Mouse (Mus musculus) midbrain, embryonic 16.5 days (tissue): ENCODE measurements around the gene Dynlt1b. TPM values are rescaled to one million over a fixed set of nuclear protein-coding genes. Genes with fewer than 3 reads are reported as not detected.
"Not testable (repeated sequence)": the region's sequence is repeated elsewhere in the genome, so short reads cannot be mapped to it uniquely, and the experiment has no call there.

Source experiments
- ATAC-seq: fragments of 200-750 bp; cut with Nextera tagmentation; 2 replicates; pipeline ENCODE4 v1.8.0; 2017; ENCODE audit warnings: moderate TSS enrichment
- H3K27ac ChIP-seq: fragments of 300-500 bp; sonication (generic); 2 replicates; pipeline ENCODE4 v1.5.1; 2014; ENCODE audit warnings: mild to moderate bottlenecking, low read length, mixed read lengths
- H3K27me3 ChIP-seq: fragments of 300-500 bp; sonication (generic); 2 replicates; pipeline ENCODE4 v1.6.1; 2014; ENCODE audit warnings: low read depth, low read length, mixed read lengths; ENCODE audit not compliant: control insufficient read depth, insufficient read depth
- H3K36me3 ChIP-seq: fragments of 300-500 bp; sonication (generic); 2 replicates; pipeline ENCODE4 v1.6.1; 2014; ENCODE audit warnings: mild to moderate bottlenecking, low read length, moderate library complexity, mixed read lengths; ENCODE audit not compliant: control insufficient read depth, insufficient read depth
- H3K4me1 ChIP-seq: fragments of 300-500 bp; sonication (generic); 2 replicates; pipeline ENCODE4 v1.6.1; 2014; ENCODE audit warnings: mild to moderate bottlenecking, low read length, mixed read lengths; ENCODE audit not compliant: control insufficient read depth, insufficient read depth
- H3K4me2 ChIP-seq: fragments of 300-500 bp; sonication (generic); 2 replicates; pipeline ENCODE4 v1.6.1; 2014; ENCODE audit warnings: mild to moderate bottlenecking, low read length, mixed read lengths
- H3K4me3 ChIP-seq: fragments of 300-500 bp; sonication (generic); 2 replicates; pipeline ENCODE4 v1.5.1; 2014; ENCODE audit warnings: low read depth, mild to moderate bottlenecking, low read length, moderate library complexity, mixed read lengths
- H3K9ac ChIP-seq: fragments of 300-500 bp; sonication (generic); 2 replicates; pipeline ENCODE4 v1.6.1; 2014; ENCODE audit warnings: low read depth, low read length, mixed read lengths
- H3K9me3 ChIP-seq: fragments of 300-500 bp; sonication (generic); replicated peaks from 2 replicates; pipeline ENCODE4 v1.6.1; 2014; ENCODE audit warnings: mild to moderate bottlenecking, low read length, mixed read lengths; ENCODE audit not compliant: control insufficient read depth, poor library complexity, severe bottlenecking
- WGBS: fragments of 180-500 bp; shearing (Covaris S2); extraction: QIAGEN DNeasy Blood & Tissue Kit; methylation state at CpG from one replicate; pipeline ENCODE4 v1.1.7; 2014; 5-methylcytosine and 5-hydroxymethylcytosine counted together
- polyA plus RNA-seq: library from polyadenylated mRNA; unstranded; fragments of >200 nt; fragmentation: Nextera tagmentation; extraction: Ambion mirVana; gene quantifications from 2 replicates; pipeline ENCODE4 v1.2.1, GENCODE M21; 2015

Gene Dynlt1b
- polyA plus RNA-seq, 1 experiment from 2014 or later, result 1,051 TPM

GRCm38 (mm10) chr17:6451205-6451604 lies 21.3 kb downstream of the Dynlt1b start:
- H3K9me3 ChIP-seq, result not testable (repeated sequence)

DNA sequence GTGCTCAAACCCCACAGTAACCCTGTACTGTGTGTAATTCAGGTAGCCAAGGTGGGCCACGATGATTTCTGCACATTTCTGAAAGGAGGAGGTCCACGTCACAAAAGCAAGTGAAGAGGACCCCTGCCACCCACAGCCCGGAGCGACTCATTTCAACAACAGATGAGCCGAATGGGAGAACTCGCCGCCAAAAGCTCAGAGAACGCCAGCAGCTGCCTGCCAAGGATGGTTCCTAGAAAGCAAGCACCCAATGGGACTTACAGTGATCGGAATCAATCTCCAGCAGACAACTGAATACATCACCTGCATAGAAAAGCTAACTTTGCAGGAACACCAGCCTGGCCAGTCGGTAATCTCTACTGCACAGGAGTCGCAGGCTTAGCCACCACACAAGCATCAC lies 22.8 kb downstream of the Dynlt1b start:
- not testable (repeated sequence) for H3K9me3 ChIP-seq, ATAC-seq, H3K27me3 ChIP-seq, H3K4me1 ChIP-seq, H3K27ac ChIP-seq, H3K9ac ChIP-seq, H3K4me2 ChIP-seq, H3K4me3 ChIP-seq, H3K36me3 ChIP-seq
- 92% methylated on average over 8 of the region's 11 CpGs for WGBS

More at GRCm38 (mm10) chr17:6451205-6451604, 21.3 kb downstream of the Dynlt1b start:
- H3K9ac ChIP-seq, H3K4me1 ChIP-seq, H3K4me3 ChIP-seq, H3K36me3 ChIP-seq, ATAC-seq, H3K4me2 ChIP-seq, H3K27me3 ChIP-seq, H3K27ac ChIP-seq: not testable (repeated sequence)
- WGBS, result 86% methylated on average over 2 of the region's 10 CpGs

GRCm38 (mm10) chr17:6454703-6455102 lies 24.8 kb downstream of the Dynlt1b start:
- 91% methylated on average over 2 of the region's 2 CpGs for WGBS
- H3K4me1 ChIP-seq, H3K4me3 ChIP-seq, H3K27ac ChIP-seq, H3K9ac ChIP-seq, H3K4me2 ChIP-seq, H3K27me3 ChIP-seq, H3K36me3 ChIP-seq, H3K9me3 ChIP-seq: not testable (repeated sequence)
- 0 out of 2 replicates have a peak, but pooled peaks have one; percentile 38 for ATAC-seq

- H3K27me3 ChIP-seq, H3K27ac ChIP-seq, H3K4me3 ChIP-seq, H3K9ac ChIP-seq, H3K4me2 ChIP-seq, H3K36me3 ChIP-seq, H3K4me1 ChIP-seq, ATAC-seq, H3K9me3 ChIP-seq: not testable (repeated sequence)
- 97% methylated on average over 11 of the region's 12 CpGs for WGBS
Measured at GRCm38 (mm10) chr17:6455883-6456282, 26.0 kb downstream of the Dynlt1b start.

GRCm38 (mm10) chr17:6456614-6457402 lies 26.9 kb downstream of the Dynlt1b start:
- H3K27me3 ChIP-seq, H3K27ac ChIP-seq, ATAC-seq, H3K4me3 ChIP-seq, H3K9ac ChIP-seq, H3K4me1 ChIP-seq, H3K36me3 ChIP-seq, H3K4me2 ChIP-seq, H3K9me3 ChIP-seq: not testable (repeated sequence)
- 95% methylated on average over 16 of the region's 22 CpGs for WGBS

- not testable (repeated sequence) for H3K4me1 ChIP-seq, H3K4me3 ChIP-seq, H3K4me2 ChIP-seq, ATAC-seq, H3K9ac ChIP-seq, H3K36me3 ChIP-seq, H3K9me3 ChIP-seq, H3K27me3 ChIP-seq, H3K27ac ChIP-seq
- 97% methylated on average over 5 of the region's 5 CpGs for WGBS
Measured at GRCm38 (mm10) chr17:6461083-6461595, 31.2 kb downstream of the Dynlt1b start.

DNA sequence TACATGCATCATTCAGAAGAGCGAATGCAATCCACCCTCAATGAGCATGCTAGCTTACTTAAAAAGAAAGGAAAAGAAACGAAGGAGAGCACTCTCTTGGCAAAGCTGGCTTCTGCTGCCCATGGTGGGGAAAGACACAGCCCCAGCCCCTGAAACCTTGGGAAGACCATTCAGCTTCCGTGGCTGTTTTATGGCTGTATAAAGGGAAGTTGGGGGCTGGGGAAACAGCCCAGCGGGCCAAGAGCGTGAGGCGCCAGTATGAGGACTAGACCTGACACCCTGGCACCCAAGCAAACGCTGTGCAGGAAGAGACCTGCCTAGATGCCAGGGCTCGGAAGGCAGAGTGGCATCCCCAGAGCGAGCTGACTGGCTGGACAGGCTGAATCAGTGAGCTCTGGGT lies 35.8 kb downstream of the Dynlt1b start:
- not testable (repeated sequence) for H3K36me3 ChIP-seq, H3K27me3 ChIP-seq, H3K9ac ChIP-seq, ATAC-seq, H3K4me2 ChIP-seq, H3K4me1 ChIP-seq, H3K27ac ChIP-seq, H3K9me3 ChIP-seq, H3K4me3 ChIP-seq
- 72% methylated on average over 9 of the region's 9 CpGs for WGBS

GRCm38 (mm10) chr17:6467638-6468461 lies 37.9 kb downstream of the Dynlt1b start:
- H3K4me1 ChIP-seq, H3K36me3 ChIP-seq, H3K9ac ChIP-seq, ATAC-seq, H3K27me3 ChIP-seq, H3K27ac ChIP-seq, H3K9me3 ChIP-seq, H3K4me2 ChIP-seq, H3K4me3 ChIP-seq: not testable (repeated sequence)
- 64% methylated on average over 16 of the region's 18 CpGs for WGBS

- not testable (repeated sequence) for H3K9ac ChIP-seq
Measured at GRCm38 (mm10) chr17:6470031-6470430, 40.1 kb downstream of the Dynlt1b start.

More at GRCm38 (mm10) chr17:6470031-6470430, 40.1 kb downstream of the Dynlt1b start:
- 70% methylated on average over 2 of the region's 3 CpGs for WGBS
- H3K27me3 ChIP-seq, H3K4me1 ChIP-seq, H3K4me2 ChIP-seq, H3K4me3 ChIP-seq, H3K9me3 ChIP-seq, H3K27ac ChIP-seq, H3K36me3 ChIP-seq, ATAC-seq: not testable (repeated sequence)
